Mouse (Mus musculus) intestine, embryonic 16.5 days (tissue): Measurements from ENCODE around the gene Birc3. TPM values are rescaled to one million over a fixed set of nuclear protein-coding genes. Genes with fewer than 3 reads are reported as not detected.
"Not testable (repeated sequence)": the region's sequence is repeated elsewhere in the genome, so short reads cannot be mapped to it uniquely, and the experiment has no call there.

ENCODE experiments used
- ATAC-seq: fragments of 200-750 bp; cut with Nextera tagmentation; 2 replicates; pipeline ENCODE4 v1.8.0; 2017; ENCODE audit warnings: moderate TSS enrichment, moderate library complexity
- H3K27ac ChIP-seq: fragments of 300-500 bp; sonication (generic); 2 replicates; pipeline ENCODE4 v1.5.1; 2014; ENCODE audit warnings: mild to moderate bottlenecking, low read length
- H3K27me3 ChIP-seq: fragments of 300-500 bp; sonication (generic); replicated peaks from 2 replicates; pipeline ENCODE4 v1.6.1; 2014; ENCODE audit warnings: low read length, control low read depth, mixed read lengths; ENCODE audit not compliant: control insufficient read depth, insufficient read depth
- H3K36me3 ChIP-seq: fragments of 300-500 bp; sonication (generic); 2 replicates; pipeline ENCODE4 v1.6.1; 2014; ENCODE audit warnings: low read length, control low read depth; ENCODE audit not compliant: control insufficient read depth, insufficient read depth
- H3K4me1 ChIP-seq: fragments of 300-500 bp; sonication (generic); 2 replicates; pipeline ENCODE4 v1.6.1; 2014; ENCODE audit warnings: low read length, control low read depth, mixed read lengths; ENCODE audit not compliant: control insufficient read depth, insufficient read depth
- H3K4me2 ChIP-seq: fragments of 300-500 bp; sonication (generic); 2 replicates; pipeline ENCODE4 v1.6.1; 2014; ENCODE audit warnings: low read depth, low read length, control low read depth
- H3K4me3 ChIP-seq: fragments of 300-500 bp; sonication (generic); 2 replicates; pipeline ENCODE4 v1.5.1; 2014; ENCODE audit warnings: mild to moderate bottlenecking, low read length
- H3K9ac ChIP-seq: fragments of 300-500 bp; sonication (generic); 2 replicates; pipeline ENCODE4 v1.6.1; 2014; ENCODE audit warnings: low read depth, low read length
- H3K9me3 ChIP-seq: fragments of 300-500 bp; sonication (generic); 2 replicates; pipeline ENCODE4 v1.6.1; 2016; ENCODE audit warnings: low read length, control low read depth; ENCODE audit not compliant: control insufficient read depth
- WGBS: fragments of 180-500 bp; shearing (Covaris S2); extraction: QIAGEN DNeasy Blood & Tissue Kit; methylation state at CpG from one replicate; pipeline ENCODE4 v1.1.7; 2014; 5-methylcytosine and 5-hydroxymethylcytosine counted together
- polyA plus RNA-seq: library from polyadenylated mRNA; unstranded; fragments of >200 nt; fragmentation: Nextera tagmentation; extraction: Ambion mirVana; gene quantifications from 2 replicates; pipeline ENCODE4 v1.2.1, GENCODE M21; 2015

The Birc3 gene
- polyA plus RNA-seq, 1 experiment from 2014 or later = 12.7 TPM

GRCm38 (mm10) chr9:7870556-7871315 lies 2.2 kb downstream of the Birc3 start:
- peaks cover 6% of the 10 kb centered on the region for H3K36me3 ChIP-seq
- H3K9ac ChIP-seq = no peak overlapping the region
- no peaks in the 10 kb centered on the region for H3K27me3 ChIP-seq
- H3K4me3 ChIP-seq = no peak overlapping the region
- WGBS = 80% methylated on average over 10 of the region's 10 CpGs
- peak overlapping the region; percentile 71; the same call in 1 of the 2 replicates for H3K27ac ChIP-seq
- no peak overlapping the region for H3K4me2 ChIP-seq
- no peak for ATAC-seq
- H3K4me1 ChIP-seq = 0 out of 2 replicates have a peak, but pooled peaks cover 8% of the 10 kb centered on the region
- H3K9me3 ChIP-seq = no peaks in the 10 kb centered on the region

GRCm38 (mm10) chr9:7868838-7869491 lies 4.0 kb downstream of the Birc3 start:
- H3K4me2 ChIP-seq = no peak overlapping the region
- no peak overlapping the region for H3K4me3 ChIP-seq
- H3K9ac ChIP-seq = no peak overlapping the region
- H3K4me1 ChIP-seq = 0 out of 2 replicates have a peak, but pooled peaks cover 8% of the 10 kb centered on the region
- H3K27me3 ChIP-seq = no peaks in the 10 kb centered on the region
- 88% methylated on average over 4 of the region's 4 CpGs for WGBS
- no peak overlapping the region for H3K27ac ChIP-seq
- no peaks in the 10 kb centered on the region for H3K9me3 ChIP-seq
- no peak for ATAC-seq
- peaks cover 8% of the 10 kb centered on the region for H3K36me3 ChIP-seq

- Histone ChIP-seq H3K9ac (no peak overlapping the region), H3K9me3 (no peaks in the 10 kb centered on the region), H3K27ac (no peak overlapping the region), H3K4me2 (no peak overlapping the region), H3K4me3 (no peak overlapping the region), H3K36me3 (peaks cover 8% of the 10 kb centered on the region), H3K4me1 (0 out of 2 replicates have a peak, but pooled peaks cover 8% of the 10 kb centered on the region), H3K27me3 (no peaks in the 10 kb centered on the region)
- 96% methylated on average over 3 of the region's 3 CpGs for WGBS
- no peak for ATAC-seq
These were observed 5.0 kb downstream of the Birc3 start for GRCm38 (mm10) chr9:7867981-7868380.

GRCm38 (mm10) chr9:7866981-7867380 lies 6.0 kb downstream of the Birc3 start:
- not testable (repeated sequence) for H3K4me2 ChIP-seq, H3K4me1 ChIP-seq, ATAC-seq, H3K27me3 ChIP-seq, H3K4me3 ChIP-seq, H3K27ac ChIP-seq, H3K9me3 ChIP-seq, H3K9ac ChIP-seq, H3K36me3 ChIP-seq
- 79% methylated on average over 2 of the region's 2 CpGs for WGBS

GRCm38 (mm10) chr9:7860976-7861375 lies 12.0 kb downstream of the Birc3 start:
- Histone ChIP-seq H3K4me1 (no peaks in the 10 kb centered on the region), H3K4me2 (no peak overlapping the region), H3K4me3 (no peak overlapping the region), H3K27me3 (no peaks in the 10 kb centered on the region), H3K27ac (no peak overlapping the region), H3K9ac (no peak overlapping the region), H3K9me3 (no peaks in the 10 kb centered on the region), H3K36me3 (peaks cover 5% of the 10 kb centered on the region; the same call in 1 of the 2 replicates)
- no peak for ATAC-seq
- WGBS = 83% methylated on average over 5 of the region's 5 CpGs

GRCm38 (mm10) chr9:7855912-7856311 lies 17.1 kb downstream of the Birc3 start:
- H3K27ac ChIP-seq = no peak overlapping the region
- H3K27me3 ChIP-seq = no peaks in the 10 kb centered on the region
- no peak for ATAC-seq
- 68% methylated on average over 3 of the region's 3 CpGs for WGBS
- no peaks in the 10 kb centered on the region for H3K9me3 ChIP-seq
- H3K36me3 ChIP-seq = peaks cover 3% of the 10 kb centered on the region; the same call in 1 of the 2 replicates
- no peak overlapping the region for H3K4me3 ChIP-seq
- no peak overlapping the region for H3K4me2 ChIP-seq
- H3K4me1 ChIP-seq = no peaks in the 10 kb centered on the region
- H3K9ac ChIP-seq = no peak overlapping the region

GRCm38 (mm10) chr9:7855374-7855773 lies 17.6 kb downstream of the Birc3 start:
- Histone ChIP-seq H3K4me3 (no peak overlapping the region), H3K4me1 (no peaks in the 10 kb centered on the region), H3K9ac (no peak overlapping the region), H3K4me2 (no peak overlapping the region), H3K9me3 (no peaks in the 10 kb centered on the region), H3K27me3 (no peaks in the 10 kb centered on the region), H3K27ac (no peak overlapping the region), H3K36me3 (peaks cover 3% of the 10 kb centered on the region; the same call in 1 of the 2 replicates)
- WGBS = 57% methylated on average over 1 of the region's 1 CpGs
- peak; percentile 82 for ATAC-seq

- not testable (repeated sequence) for H3K4me2 ChIP-seq, H3K9me3 ChIP-seq, H3K4me1 ChIP-seq, H3K27me3 ChIP-seq, H3K27ac ChIP-seq, H3K4me3 ChIP-seq, ATAC-seq, H3K9ac ChIP-seq, H3K36me3 ChIP-seq
- 79% methylated on average over 14 of the region's 14 CpGs for WGBS
These were observed 18.8 kb downstream of the Birc3 start for GRCm38 (mm10) chr9:7854196-7854595.

GRCm38 (mm10) chr9:7852346-7853230 lies 20.4 kb downstream of the Birc3 start:
- Histone ChIP-seq H3K36me3 (peaks cover 3% of the 10 kb centered on the region; the same call in 1 of the 2 replicates), H3K9ac (no peak overlapping the region), H3K27ac (no peak overlapping the region), H3K9me3 (no peaks in the 10 kb centered on the region), H3K27me3 (no peaks in the 10 kb centered on the region), H3K4me1 (no peaks in the 10 kb centered on the region), H3K4me3 (no peak overlapping the region), H3K4me2 (no peak overlapping the region)
- peak; percentile 38; the same call in 1 of the 2 replicates for ATAC-seq
- WGBS = 77% methylated on average over 4 of the region's 4 CpGs
